Mouse (Mus musculus): ENCODE results near the gene Atp5b.
"Not testable (repeated sequence)": the region's sequence is repeated elsewhere in the genome, so short reads cannot be mapped to it uniquely, and the experiment has no call there.

The Atp5b gene

GRCm38 (mm10) chr10:128082880-128083421 is at the start of gene Atp5b:
Atp5b (plus strand) TSS chr10:128083273.
- DNase-seq: peak; percentile 97 to 98

- peak; percentile 36 to 45 for DNase-seq
Observed at GRCm38 (mm10) chr10:128036746-128037425, 46.2 kb upstream of the Atp5b start.

GRCm38 (mm10) chr10:128037921-128038320 is 45.2 kb upstream of the Atp5b start:
- DNase-seq: no peak

DNA sequence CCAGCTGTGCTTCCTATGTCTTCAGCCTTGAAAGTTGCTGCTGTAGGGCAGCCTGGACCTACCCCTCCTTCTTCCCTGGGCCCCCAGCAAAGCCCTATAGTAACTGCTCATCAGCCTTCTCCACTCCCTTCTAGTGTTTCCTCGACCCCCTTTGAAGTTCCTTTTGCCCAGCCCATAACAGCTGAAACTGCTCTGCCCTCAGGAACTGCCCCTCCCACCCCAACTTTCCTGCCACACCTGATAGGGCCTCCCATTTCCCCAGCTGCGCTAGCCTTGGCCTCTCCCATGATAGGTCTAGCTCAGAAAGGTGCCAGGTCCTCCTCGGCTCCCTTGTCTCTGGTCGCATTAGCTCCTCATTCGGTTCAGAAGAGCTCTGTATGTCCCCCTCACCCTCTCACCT is 43.9 kb upstream of the Atp5b start:
- no peak for DNase-seq

DNA sequence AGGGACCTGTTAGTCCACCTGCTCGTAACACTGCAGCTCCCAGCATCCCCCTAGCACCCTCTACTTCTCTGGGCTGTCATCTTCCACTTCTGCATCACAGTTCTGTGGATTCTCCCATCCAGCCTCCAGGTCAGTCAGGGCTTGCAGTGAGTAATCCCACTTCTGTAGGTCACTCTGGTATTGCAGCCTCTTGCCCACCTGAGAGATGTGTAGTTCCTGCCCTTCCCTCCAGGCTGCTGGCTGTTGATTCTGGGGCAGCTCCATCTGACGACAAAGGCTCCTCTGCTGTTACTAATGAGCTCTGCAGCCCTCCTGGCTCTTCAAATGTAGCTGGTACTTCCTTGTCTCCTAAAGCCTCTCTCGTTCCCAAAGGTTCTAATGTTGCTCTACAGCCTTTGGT is 43.2 kb upstream of the Atp5b start:
- no peak for DNase-seq

DNA sequence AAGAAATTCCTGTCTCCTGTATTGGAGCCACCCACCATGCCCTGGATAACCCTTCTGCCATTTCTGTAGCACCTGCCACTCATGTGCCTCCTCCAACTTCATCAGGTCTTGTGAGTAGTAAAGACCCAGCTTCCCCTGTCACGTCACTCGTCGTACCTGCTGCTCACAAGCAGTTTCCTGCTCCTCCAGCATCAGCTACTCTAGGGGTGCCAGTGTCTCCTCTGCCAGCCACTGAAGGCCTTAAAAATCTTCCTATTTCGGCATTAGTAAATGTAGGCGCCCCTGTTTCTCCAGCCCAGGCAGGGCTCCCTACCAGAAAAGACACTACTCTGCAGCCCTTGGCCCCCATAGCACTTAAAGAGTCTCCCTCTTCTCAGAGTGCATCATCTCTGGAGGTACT is 42.8 kb upstream of the Atp5b start:
- DNase-seq: no peak

DNA sequence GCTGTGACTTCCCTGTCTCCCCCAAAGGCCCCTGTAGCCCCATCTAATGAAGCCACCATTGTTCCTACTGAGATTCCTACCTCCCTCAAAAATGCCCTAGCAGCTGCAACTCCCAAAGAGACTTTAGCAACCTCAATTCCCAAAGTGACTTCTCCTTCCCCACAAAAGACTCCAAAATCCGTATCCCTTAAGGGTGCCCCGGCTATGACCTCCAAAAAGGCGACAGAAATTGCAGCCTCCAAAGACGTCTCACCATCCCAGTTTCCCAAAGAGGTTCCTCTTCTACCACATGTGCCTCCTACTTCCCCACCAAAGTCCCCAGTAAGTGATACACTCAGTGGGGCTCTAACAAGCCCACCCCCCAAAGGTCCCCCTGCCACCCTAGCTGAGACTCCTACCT is 41.4 kb upstream of the Atp5b start:
- DNase-seq: no peak

DNA sequence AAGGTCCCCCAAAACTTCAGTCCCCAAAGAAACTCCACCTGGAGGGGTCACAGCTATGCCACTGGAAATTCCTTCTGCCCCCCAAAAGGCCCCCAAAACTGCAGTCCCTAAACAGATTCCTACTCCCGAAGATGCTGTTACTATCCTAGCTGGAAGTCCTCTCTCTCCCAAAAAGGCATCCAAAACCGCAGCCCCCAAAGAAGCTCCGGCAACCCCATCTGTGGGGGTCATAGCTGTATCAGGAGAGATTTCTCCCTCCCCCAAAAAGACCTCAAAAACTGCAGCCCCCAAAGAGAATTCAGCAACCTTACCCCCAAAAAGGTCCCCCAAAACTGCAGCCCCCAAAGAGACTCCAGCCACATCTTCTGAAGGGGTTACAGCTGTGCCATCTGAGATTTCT is 40.6 kb upstream of the Atp5b start:
- no peak for DNase-seq

DNA sequence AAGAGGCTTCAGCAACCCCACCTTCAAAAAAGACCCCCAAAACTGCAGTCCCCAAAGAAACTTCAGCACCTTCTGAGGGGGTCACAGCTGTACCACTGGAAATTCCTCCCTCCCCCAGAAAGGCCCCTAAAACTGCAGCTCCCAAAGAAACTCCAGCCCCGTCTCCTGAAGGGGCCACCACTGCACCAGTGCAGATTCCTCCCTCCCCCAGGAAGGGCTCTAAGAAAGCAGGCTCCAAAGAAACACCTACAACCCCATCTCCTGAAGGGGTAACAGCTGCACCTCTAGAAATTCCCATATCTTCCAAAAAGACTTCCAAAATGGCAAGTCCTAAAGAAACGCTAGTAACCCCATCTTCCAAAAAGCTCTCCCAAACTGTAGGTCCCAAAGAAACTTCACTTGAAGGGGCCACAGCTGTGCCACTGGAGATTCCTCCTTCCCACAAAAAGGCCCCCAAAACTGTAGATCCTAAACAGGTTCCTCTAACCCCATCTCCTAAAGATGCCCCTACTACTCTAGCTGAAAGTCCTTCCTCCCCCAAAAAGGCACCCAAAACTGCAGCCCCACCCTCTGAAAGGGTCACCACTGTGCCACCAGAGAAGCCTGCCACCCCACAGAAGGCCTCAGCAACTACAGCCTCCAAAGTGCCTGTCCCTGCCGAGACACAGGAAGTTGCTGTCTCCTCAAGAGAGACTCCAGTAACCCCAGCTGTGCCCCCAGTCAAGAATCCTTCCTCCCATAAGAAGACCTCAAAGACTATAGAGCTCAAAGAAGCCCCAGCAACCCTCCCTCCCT is 39.8 kb upstream of the Atp5b start:
- DNase-seq: no peak

DNA sequence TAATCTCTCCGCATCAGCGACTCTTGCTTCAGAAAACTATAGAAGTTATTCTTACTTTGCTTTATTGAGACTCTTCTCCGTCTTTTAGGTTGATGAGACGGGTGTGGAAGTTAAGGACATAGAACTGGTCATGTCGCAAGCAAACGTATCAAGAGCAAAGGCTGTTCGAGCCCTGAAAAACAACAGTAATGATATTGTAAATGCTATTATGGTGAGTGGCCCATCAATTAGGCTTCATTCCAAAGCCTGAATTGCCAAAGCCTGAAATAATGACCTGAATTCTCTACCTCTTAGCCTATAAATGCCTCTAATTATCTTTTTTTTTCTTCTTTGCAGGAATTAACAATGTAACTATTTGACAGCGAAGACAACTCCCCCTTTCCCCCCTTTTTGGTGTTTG is 34.9 kb upstream of the Atp5b start:
- no peak for DNase-seq

- no peak for DNase-seq
Observed at GRCm38 (mm10) chr10:128049741-128050140, 33.3 kb upstream of the Atp5b start.

DNA sequence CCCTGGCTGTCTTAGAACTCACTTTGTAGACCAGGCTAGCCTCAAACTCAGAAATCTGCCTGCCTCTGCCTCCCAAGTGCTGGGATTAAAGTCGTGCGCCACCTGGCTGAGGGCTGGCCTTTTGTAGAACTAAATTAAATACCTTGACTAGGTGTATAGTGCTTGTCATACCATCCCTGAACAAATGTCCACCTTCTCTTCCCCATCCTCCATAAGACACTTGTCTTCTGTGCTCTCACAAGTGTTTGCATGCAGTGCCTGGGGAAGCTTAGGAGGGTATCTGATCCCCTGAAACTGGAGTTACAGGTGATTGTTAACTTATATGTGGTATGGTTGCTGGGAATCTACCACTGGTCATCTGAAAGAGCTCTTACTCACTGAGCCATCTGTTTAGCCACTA is 32.7 kb upstream of the Atp5b start:
- no peak for DNase-seq

DNA sequence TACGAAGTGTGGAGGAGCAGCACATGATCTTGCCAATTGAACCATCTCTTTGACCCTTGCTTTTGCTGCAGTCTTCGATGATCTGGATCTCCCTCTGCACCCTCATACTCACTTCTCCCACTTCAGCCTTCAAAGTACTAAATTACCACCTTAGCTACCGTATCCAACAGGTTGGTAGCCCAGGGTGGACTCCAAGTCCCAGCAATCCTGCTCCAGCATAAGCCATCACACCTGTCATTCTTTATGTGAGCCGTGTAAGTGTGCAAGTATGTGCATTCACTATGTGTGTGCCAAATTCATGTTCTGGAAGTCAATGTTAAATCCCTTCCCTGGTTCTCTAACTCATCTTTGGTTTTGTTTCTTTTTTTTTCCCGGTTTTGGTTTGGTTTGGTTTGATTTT is 31.5 kb upstream of the Atp5b start:
- no peak for DNase-seq

GRCm38 (mm10) chr10:128052136-128052535 is 30.9 kb upstream of the Atp5b start:
- DNase-seq: not testable (repeated sequence)

DNA sequence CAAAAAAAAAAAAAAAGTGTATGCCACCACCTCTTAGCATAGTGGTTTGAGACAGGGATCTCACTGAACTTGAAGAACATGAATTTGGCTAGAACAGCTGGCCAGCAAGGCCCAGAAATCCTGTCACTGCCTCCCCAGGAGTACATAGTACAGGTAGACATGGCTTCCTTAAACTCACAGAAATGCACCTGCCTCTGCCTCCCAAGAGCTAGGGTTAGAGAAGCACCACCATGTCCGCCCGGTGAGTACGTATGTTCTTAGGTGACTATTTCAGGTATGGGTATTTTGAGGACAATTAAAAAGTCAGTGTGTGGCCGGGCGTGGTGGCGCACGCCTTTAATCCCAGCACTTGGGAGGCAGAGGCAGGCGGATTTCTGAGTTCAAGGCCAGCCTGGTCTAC is 30.1 kb upstream of the Atp5b start:
- DNase-seq: no peak

- no peak for DNase-seq
Observed at GRCm38 (mm10) chr10:128058184-128058583, 24.9 kb upstream of the Atp5b start.

GRCm38 (mm10) chr10:128058601-128059151 is 24.4 kb upstream of the Atp5b start, which contains the start of gene Ptges3:
Ptges3 (plus strand) TSS chr10:128058954.
- DNase-seq: peak; percentile 95 to 99

GRCm38 (mm10) chr10:128059207-128059981 is 23.7 kb upstream of the Atp5b start:
- peak; percentile 39 to 56 for DNase-seq

DNA sequence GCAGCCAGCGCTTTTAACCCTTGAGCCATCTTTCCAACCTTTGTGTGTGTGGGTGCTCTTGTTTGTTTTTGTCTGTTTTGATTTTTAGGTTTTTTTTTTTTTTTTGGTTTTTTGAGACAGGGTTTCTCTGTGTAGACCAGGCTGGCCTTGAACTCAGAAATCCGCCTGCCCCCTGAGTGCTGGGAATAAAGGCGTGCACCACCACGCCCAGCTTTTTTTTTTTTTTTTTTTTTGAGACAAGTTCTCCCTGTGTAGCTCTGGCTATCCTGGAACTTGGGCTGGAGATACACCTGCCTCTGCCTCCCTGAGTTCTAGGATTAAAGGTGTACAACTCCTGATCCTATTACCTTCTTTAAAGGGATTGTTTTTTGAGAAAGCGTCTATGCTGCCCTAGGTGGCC is 22.0 kb upstream of the Atp5b start:
- no peak for DNase-seq

DNA sequence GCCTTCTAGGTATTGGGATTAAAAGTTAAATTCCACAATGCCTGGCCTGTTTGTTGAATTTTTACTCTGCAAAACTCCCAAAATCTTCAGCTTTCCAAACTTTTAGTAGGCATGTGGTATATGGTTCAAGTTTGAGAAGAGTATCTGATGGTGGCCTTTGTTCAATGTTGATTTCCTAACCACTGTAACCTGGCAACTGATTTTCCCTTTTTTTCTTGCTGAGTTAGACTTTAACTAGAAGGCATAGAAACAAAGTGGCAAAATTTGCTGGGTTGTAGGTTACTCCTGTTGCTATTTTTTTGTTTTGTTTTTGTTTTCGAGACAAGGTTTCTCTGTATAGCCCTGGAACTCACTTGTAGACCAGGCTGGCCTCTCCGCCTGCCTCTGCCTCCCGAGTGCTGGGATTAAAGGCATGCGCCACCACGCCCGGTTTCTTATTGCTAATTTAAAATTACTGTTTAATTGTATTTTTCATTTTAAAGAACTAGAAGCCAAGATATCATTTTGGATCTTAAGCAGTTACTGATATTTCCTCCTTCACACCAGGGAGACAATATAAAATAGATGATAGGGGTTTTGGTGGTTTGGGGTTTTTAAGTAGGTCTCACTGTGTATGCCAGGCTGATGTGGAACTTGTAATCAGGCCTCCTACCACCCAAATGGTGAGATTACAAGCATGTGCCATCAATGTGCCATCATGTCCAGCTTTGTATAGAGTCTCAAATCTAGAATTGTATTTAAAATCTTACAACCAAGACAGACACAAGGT is 20.7 kb upstream of the Atp5b start:
- DNase-seq: no peak

DNA sequence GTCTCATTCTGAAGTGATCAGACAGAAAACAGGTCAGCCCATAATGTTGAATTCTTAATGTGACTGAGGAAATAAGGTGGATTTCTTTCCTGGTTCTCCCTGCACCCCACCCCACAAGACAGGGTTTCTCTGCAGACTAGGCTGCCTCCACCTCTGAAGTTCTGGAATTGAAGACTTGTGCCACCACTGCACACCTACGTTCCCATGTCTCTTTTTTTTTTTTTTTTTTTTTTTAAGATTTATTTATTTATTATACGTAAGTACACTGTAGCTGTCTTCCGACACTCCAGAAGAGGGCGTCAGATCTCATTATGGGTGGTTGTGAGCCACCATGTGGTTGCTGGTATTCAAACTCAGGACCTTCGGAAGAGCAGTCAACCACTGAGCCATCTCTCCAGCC is 17.0 kb upstream of the Atp5b start:
- DNase-seq: no peak

DNA sequence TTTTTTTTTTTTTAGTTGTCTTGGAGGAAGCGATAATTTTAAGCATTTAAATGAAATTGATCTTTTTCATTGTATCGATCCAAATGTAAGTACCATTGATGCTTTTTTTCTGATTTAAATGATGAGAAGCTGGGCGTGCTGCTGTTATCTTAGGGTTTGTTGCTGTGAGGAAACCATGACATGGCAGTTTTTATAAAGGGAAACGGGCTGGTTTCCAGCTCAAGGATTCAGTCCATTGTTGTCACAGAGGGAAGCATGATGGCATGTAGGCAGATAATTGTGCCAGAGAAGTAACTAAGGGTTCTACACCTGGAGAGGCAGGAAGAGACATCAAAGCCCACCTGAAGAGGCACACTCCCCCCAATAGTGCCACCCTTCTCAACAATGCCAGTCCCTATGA is 13.9 kb upstream of the Atp5b start:
- no peak for DNase-seq

All from cerebellum, adult 18-20 months (tissue).